Mouse (Mus musculus) testis, adult 2 months (tissue): Measurements from ENCODE around the gene Dhx35. TPM values are rescaled to one million over a fixed set of nuclear protein-coding genes. Genes with fewer than 3 reads are reported as not detected.
A peak's percentile ranks its signal among the peaks of the same experiment; 100 is the strongest.

Experiments used
- H3K27ac ChIP-seq: fragments of 200-500 bp; 2 replicates; pipeline ENCODE4 v1.5.1; 2012; ENCODE audit warnings: low read depth, low read length; ENCODE audit not compliant: control insufficient read depth, insufficient read depth
- H3K27me3 ChIP-seq: fragments of 200-500 bp; 2 replicates; pipeline ENCODE4 v1.6.1; 2012; ENCODE audit warnings: mild to moderate bottlenecking, low read length, moderate library complexity; ENCODE audit not compliant: control insufficient read depth, insufficient read depth
- H3K36me3 ChIP-seq: fragments of 200-500 bp; 2 replicates; pipeline ENCODE4 v1.6.1; 2012; ENCODE audit warnings: mild to moderate bottlenecking, low read length; ENCODE audit not compliant: control insufficient read depth, insufficient read depth
- H3K4me1 ChIP-seq: fragments of 200-500 bp; 2 replicates; pipeline ENCODE4 v1.6.1; 2012; ENCODE audit warnings: low read length; ENCODE audit not compliant: control insufficient read depth, insufficient read depth
- H3K4me3 ChIP-seq: fragments of 200-500 bp; 2 replicates; pipeline ENCODE4 v1.5.1; 2012; ENCODE audit warnings: low read depth, mild to moderate bottlenecking, low read length, moderate library complexity, mixed read lengths; ENCODE audit not compliant: control insufficient read depth
- CTCF ChIP-seq: fragments of 200-500 bp; IDR thresholded peaks from 2 replicates; pipeline ENCODE4 v1.5.1; 2012; ENCODE audit warnings: low read depth, mild to moderate bottlenecking, inconsistent platforms, low read length, moderate library complexity; ENCODE audit not compliant: control insufficient read depth, insufficient read depth, insufficient replicate concordance
- POLR2A ChIP-seq: fragments of 200-500 bp; IDR thresholded peaks from 2 replicates; pipeline ENCODE4 v1.6.1; 2012; ENCODE audit warnings: low read depth, mild to moderate bottlenecking, inconsistent platforms, low read length, moderate library complexity; ENCODE audit not compliant: control insufficient read depth
- polyA plus RNA-seq: library from polyadenylated mRNA; depleted of rRNA; stranded (reverse); fragments of >200 nt; gene quantifications from 2 replicates; pipeline ENCODE4 v1.2.3, GENCODE M21; 2012; rRNA removed

Gene Dhx35
- 18.1 and 18.9 TPM in 2 replicates for polyA plus RNA-seq

GRCm38 (mm10) chr2:158794494-158795004, at the start of gene Dhx35:
TSS of gene Dhx35 (plus strand) at chr2:158794807.
- Histone ChIP-seq H3K4me1 (peaks cover 6% of the 10 kb centered on the region), H3K27ac (peak within 1 kb of the TSS; percentile 77), H3K4me3 (peak within 1 kb of the TSS; percentile 91), H3K36me3 (no peaks in the 10 kb centered on the region), H3K27me3 (no peaks in the 10 kb centered on the region)
- TF ChIP-seq POLR2A (peak; percentile 70), CTCF (no peak)

GRCm38 (mm10) chr2:158745049-158745482, 49.5 kb upstream of the Dhx35 start:
- H3K36me3 ChIP-seq: no peaks in the 10 kb centered on the region
- H3K4me3 ChIP-seq: no peak overlapping the region
- H3K27ac ChIP-seq: no peak overlapping the region
- H3K27me3 ChIP-seq: no peaks in the 10 kb centered on the region
- TF ChIP-seq CTCF (no peak), POLR2A (no peak)
- H3K4me1 ChIP-seq: no peaks in the 10 kb centered on the region; the same call in 1 of the 2 replicates

GRCm38 (mm10) chr2:158746164-158746563, 48.4 kb upstream of the Dhx35 start:
- H3K4me1 ChIP-seq: no peaks in the 10 kb centered on the region
- H3K4me3 ChIP-seq: no peak overlapping the region
- no peak overlapping the region for H3K27ac ChIP-seq
- H3K36me3 ChIP-seq: no peaks in the 10 kb centered on the region
- H3K27me3 ChIP-seq: no peaks in the 10 kb centered on the region
- TF ChIP-seq POLR2A (no peak), CTCF (no peak)

- TF ChIP-seq CTCF: no peak
- no peak for TF ChIP-seq POLR2A
- H3K27ac ChIP-seq: no peak overlapping the region
- no peaks in the 10 kb centered on the region for H3K4me1 ChIP-seq
These were observed 45.2 kb upstream of the Dhx35 start for GRCm38 (mm10) chr2:158749366-158749765.

GRCm38 (mm10) chr2:158760231-158760630, 34.4 kb upstream of the Dhx35 start:
- Histone ChIP-seq H3K27ac (no peak overlapping the region), H3K4me1 (no peaks in the 10 kb centered on the region), H3K36me3 (no peaks in the 10 kb centered on the region), H3K27me3 (no peaks in the 10 kb centered on the region), H3K4me3 (no peak overlapping the region)
- TF ChIP-seq POLR2A (no peak), CTCF (no peak)

More at GRCm38 (mm10) chr2:158749366-158749765, 45.2 kb upstream of the Dhx35 start:
- H3K4me3 ChIP-seq: no peak overlapping the region
- no peaks in the 10 kb centered on the region for H3K36me3 ChIP-seq
- H3K27me3 ChIP-seq: no peaks in the 10 kb centered on the region

GRCm38 (mm10) chr2:158762339-158762738, 32.3 kb upstream of the Dhx35 start:
- TF ChIP-seq CTCF (no peak), POLR2A (no peak)
- Histone ChIP-seq H3K4me3 (no peak overlapping the region), H3K27ac (no peak overlapping the region), H3K36me3 (no peaks in the 10 kb centered on the region), H3K4me1 (no peaks in the 10 kb centered on the region), H3K27me3 (no peaks in the 10 kb centered on the region)

GRCm38 (mm10) chr2:158767742-158768339, 26.8 kb upstream of the Dhx35 start, which contains the start of gene Fam83d:
TSS of gene Fam83d (plus strand) at chr2:158768093.
- Histone ChIP-seq H3K27me3 (no peaks in the 10 kb centered on the region), H3K4me3 (peak within 1 kb of the TSS; percentile 87), H3K4me1 (peaks cover 5% of the 10 kb centered on the region; the same call in 1 of the 2 replicates), H3K36me3 (no peaks in the 10 kb centered on the region), H3K27ac (peak within 1 kb of the TSS; percentile 41)
- TF ChIP-seq CTCF: peak; percentile 66; the same call in 1 of the 2 replicates
- peak; percentile 91 for TF ChIP-seq POLR2A

GRCm38 (mm10) chr2:158768350-158768749, 26.3 kb upstream of the Dhx35 start:
- Histone ChIP-seq H3K27me3 (no peaks in the 10 kb centered on the region), H3K4me3 (peak overlapping the region; percentile 87), H3K4me1 (peaks cover 5% of the 10 kb centered on the region; the same call in 1 of the 2 replicates), H3K36me3 (no peaks in the 10 kb centered on the region), H3K27ac (peak overlapping the region; percentile 41)
- TF ChIP-seq CTCF (no peak), POLR2A (0 out of 2 replicates have a peak, but pooled peaks have one; percentile 0)
